Mouse (Mus musculus) ES-Bruce4 (cell line): ENCODE results near the gene Pth2.

Experiments
- CTCF ChIP-seq: IDR thresholded peaks from one replicate; pipeline ENCODE4 v1.8.1; 2011; ENCODE audit warnings: low read depth, low read length
- EP300 ChIP-seq: IDR thresholded peaks from 2 replicates; pipeline ENCODE4 v1.6.1; 2011; ENCODE audit warnings: low read depth, low read length; ENCODE audit not compliant: insufficient read depth
- POLR2A ChIP-seq: IDR thresholded peaks from one replicate; pipeline ENCODE4 v1.8.1; 2011; ENCODE audit warnings: low read length; ENCODE audit not compliant: insufficient read depth

DNA sequence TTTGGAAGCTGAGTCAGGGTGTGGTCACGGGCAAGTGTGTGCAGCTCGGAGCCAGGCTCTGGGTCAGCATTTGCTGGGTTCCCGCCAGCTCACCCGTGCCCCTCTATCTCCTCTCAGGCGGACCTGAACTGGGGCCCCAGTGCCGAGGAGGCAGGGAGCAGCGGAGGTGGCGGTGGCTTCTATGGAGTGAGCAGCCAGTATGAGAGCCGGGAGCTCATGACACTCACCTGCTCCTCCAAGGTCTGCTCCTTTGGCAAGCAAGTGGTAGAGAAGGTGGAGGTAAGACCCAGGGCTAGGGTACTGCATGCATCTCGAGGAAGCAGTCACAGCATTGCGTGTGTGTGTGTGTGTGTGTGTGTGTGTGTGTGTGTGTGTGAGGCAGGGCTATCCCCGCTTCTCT, 50.4 kb downstream of the Pth2 start:
- TF ChIP-seq CTCF (no peak), POLR2A (no peak), EP300 (no peak)
